Mouse (Mus musculus): ENCODE measurements around the gene Runx1. TPM values are rescaled to one million over a fixed set of nuclear protein-coding genes. Genes with fewer than 3 reads are reported as not detected.

Runx1 gene
- polyA plus RNA-seq, 1 experiment: 2.2 TPM

DNA sequence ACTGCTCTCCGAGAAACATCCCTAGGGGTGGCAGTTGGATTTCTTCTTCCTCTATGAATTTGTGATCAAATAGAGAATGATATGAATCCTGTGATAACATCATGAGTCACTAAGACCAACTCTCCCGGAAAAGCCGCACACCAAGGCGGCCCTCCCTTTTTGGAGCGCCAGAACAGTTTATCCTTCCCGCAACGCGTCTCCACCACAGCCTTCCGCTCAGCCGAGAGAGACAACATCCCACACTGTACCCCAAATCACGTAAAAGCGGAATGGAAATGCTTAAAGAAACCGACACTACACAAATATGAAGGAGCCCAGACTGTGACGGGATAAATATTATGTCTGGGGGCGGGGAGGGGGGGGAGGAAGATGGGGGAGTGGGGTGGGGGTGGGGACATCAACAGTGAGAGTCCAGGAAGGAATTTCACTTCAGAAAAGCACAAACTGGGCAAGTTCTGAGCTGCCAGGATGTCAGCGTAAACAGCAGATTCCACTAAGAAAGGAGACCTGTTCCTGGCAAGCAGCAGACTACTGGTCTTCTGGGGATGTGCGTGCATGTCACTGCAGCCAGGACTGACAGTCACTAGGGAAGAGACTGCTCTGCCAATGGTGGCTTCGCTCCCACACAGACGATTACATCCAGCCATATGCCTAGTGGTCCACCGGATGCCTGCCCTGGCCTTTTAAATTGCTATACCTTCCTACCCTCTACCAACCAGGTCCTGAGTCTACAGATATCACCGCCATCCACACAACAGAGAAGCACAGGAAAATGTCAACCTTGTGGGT, 141.3 kb downstream of the Runx1 start:
- no peaks in the 10 kb centered on the region for H3K36me3 ChIP-seq (ENCODE audit: control insufficient read depth, insufficient read depth, low read length)

DNA sequence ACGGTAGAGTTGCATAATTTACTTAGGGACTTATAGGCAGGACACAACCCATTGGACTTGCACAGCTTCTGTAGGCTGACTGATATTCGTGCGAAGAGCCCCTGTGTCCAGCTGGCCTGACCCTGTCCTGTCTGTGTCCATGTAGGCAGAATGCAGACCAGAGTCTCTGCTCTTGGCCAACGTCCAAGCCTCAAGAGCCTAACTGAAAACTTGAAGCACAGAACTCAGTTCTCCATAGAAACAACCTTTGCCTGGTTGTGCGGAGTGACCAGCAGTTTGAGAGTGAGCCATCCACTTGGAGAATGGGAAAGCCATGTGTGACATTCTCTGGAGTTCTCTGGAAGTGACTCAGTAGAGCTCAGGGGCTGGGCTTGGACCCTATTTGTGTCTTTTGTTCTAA, 149.3 kb downstream of the Runx1 start:
- Histone ChIP-seq H3K4me3 (ENCODE audit: insufficient read depth, low read depth, low read length) (no peak overlapping the region), H3K4me1 (ENCODE audit: control insufficient read depth, insufficient read depth, low read length) (no peaks in the 10 kb centered on the region), H3K27me3 (replicated peaks; ENCODE audit: control insufficient read depth, insufficient read depth, low read length) (no peaks in the 10 kb centered on the region), H3K27ac (ENCODE audit: insufficient read depth, low read depth, low read length) (no peak overlapping the region), H3K36me3 (ENCODE audit: control insufficient read depth, insufficient read depth, low read length) (no peaks in the 10 kb centered on the region)
- DNase-seq: no peak
- 64% methylated on average over 5 of the region's 5 CpGs for WGBS
- no peak for TF ChIP-seq CTCF (conservative IDR thresholded peaks at IDR 0.05; ENCODE audit: insufficient read depth, insufficient read length, low read depth, low read length)
- no peak for TF ChIP-seq POLR2A (IDR thresholded peaks at IDR 0.05; ENCODE audit: low read depth, low read length)

More for the DNA sequence above, 141.3 kb downstream of the Runx1 start:
- WGBS: 63% methylated on average over 21 of the region's 21 CpGs
- Histone ChIP-seq H3K4me1 (ENCODE audit: control insufficient read depth, insufficient read depth, low read length) (no peaks in the 10 kb centered on the region), H3K27me3 (replicated peaks; ENCODE audit: control insufficient read depth, insufficient read depth, low read length) (no peaks in the 10 kb centered on the region), H3K27ac (ENCODE audit: insufficient read depth, low read depth, low read length) (no peak overlapping the region), H3K4me3 (ENCODE audit: insufficient read depth, low read depth, low read length) (no peak overlapping the region)
- DNase-seq: no peak
- TF ChIP-seq POLR2A (IDR thresholded peaks at IDR 0.05; ENCODE audit: low read depth, low read length) (no peak), CTCF (conservative IDR thresholded peaks at IDR 0.05; ENCODE audit: insufficient read depth, insufficient read length, low read depth, low read length) (no peak)

DNA sequence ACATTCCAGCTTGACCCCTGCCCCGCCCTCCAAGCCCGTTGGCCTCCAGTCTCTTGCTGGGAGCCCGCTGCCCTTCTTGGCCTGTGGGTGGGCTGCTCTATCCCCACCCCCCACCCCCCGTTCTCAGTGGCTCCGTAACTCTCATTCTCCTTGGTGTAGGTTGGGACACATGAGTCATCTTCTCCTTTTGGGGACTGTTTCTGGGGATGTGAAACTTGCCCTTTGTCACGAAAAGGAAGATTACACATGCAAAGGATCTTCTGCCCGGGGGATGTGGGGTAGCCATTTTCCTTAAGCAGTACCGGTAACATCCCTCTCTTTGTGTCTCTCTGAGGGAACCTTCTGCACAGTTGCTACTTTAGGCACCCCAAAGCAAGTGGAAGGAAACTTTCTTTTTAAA, 150.3 kb downstream of the Runx1 start:
- Histone ChIP-seq H3K4me1 (ENCODE audit: control insufficient read depth, insufficient read depth, low read length) (no peaks in the 10 kb centered on the region), H3K27me3 (replicated peaks; ENCODE audit: control insufficient read depth, insufficient read depth, low read length) (no peaks in the 10 kb centered on the region), H3K4me3 (ENCODE audit: insufficient read depth, low read depth, low read length) (no peak overlapping the region), H3K36me3 (ENCODE audit: control insufficient read depth, insufficient read depth, low read length) (no peaks in the 10 kb centered on the region), H3K27ac (ENCODE audit: insufficient read depth, low read depth, low read length) (no peak overlapping the region)
- 79% methylated on average over 8 of the region's 8 CpGs for WGBS
- TF ChIP-seq POLR2A (IDR thresholded peaks at IDR 0.05; ENCODE audit: low read depth, low read length) (no peak), CTCF (conservative IDR thresholded peaks at IDR 0.05; ENCODE audit: insufficient read depth, insufficient read length, low read depth, low read length) (no peak)
- DNase-seq: no peak

DNA sequence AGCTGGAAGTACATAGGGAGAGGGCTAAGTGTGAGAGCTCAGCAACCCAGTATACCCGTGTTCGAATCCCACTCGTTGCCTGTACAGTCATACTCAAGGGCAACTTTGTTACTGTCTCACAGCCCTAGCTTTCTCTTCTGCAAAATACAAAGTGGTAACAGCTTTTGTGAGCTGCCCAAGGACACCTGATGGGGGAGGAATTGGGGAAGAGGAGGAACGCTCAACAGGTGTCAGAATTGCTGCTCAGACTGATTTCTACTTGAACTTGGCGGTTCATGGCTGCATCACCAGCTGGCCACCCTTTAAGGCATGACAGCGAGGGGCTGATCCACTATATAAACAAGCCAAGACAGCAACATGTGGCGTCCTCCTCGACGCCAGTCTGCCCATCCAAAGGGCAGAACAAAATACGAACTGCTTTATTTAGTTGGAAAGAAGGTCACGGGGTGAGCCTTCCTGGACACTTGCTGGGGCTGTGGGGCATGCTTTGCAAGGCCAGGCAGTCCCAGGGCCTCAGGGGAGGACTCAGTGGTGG, 151.0 kb downstream of the Runx1 start:
- Histone ChIP-seq H3K27ac (ENCODE audit: insufficient read depth, low read depth, low read length) (no peak overlapping the region), H3K4me3 (ENCODE audit: insufficient read depth, low read depth, low read length) (no peak overlapping the region), H3K36me3 (ENCODE audit: control insufficient read depth, insufficient read depth, low read length) (no peaks in the 10 kb centered on the region), H3K27me3 (replicated peaks; ENCODE audit: control insufficient read depth, insufficient read depth, low read length) (no peaks in the 10 kb centered on the region), H3K4me1 (ENCODE audit: control insufficient read depth, insufficient read depth, low read length) (no peaks in the 10 kb centered on the region)
- DNase-seq: no peak
- WGBS: 78% methylated on average over 11 of the region's 11 CpGs
- TF ChIP-seq CTCF (conservative IDR thresholded peaks at IDR 0.05; ENCODE audit: insufficient read depth, insufficient read length, low read depth, low read length) (no peak), POLR2A (IDR thresholded peaks at IDR 0.05; ENCODE audit: low read depth, low read length) (no peak)

DNA sequence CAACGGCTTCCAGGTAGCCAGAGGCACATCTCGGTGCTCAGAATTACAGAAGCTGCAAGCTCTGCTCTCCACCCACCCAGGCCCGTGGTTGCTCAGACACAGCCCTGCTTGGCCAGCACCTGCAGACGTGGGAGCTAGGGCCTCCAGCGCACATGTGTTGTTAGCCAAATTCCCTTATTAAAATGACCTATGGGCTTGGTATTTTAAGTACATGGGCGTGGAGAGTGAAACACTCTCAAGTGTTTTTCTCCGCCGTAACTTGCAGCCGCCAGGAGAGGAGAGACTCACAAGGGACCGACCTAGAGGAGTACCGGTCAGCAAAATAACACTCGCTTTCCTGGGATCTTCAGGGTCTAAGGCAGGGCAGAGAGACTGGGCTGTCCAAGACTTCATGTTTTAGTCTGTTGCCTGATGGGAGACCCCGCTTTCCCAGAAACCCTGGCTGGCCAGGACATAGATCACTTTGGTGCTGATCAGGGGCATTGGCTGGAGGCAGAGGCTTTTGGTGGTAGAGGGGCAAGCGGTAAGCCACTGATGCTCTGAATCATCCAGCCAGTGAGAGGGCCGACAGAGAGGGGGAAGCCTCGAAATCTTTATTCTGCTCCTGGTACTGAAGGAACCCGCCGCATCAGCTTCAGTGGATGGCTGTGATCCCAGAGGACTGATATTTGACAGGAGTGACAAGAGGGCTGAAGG, 151.7 kb downstream of the Runx1 start:
- TF ChIP-seq POLR2A (IDR thresholded peaks at IDR 0.05; ENCODE audit: low read depth, low read length) (no peak), CTCF (conservative IDR thresholded peaks at IDR 0.05; ENCODE audit: insufficient read depth, insufficient read length, low read depth, low read length) (no peak)
- H3K27ac ChIP-seq (ENCODE audit: insufficient read depth, low read depth, low read length): no peak overlapping the region
- H3K4me3 ChIP-seq (ENCODE audit: insufficient read depth, low read depth, low read length): no peak overlapping the region
- no peaks in the 10 kb centered on the region for H3K36me3 ChIP-seq (ENCODE audit: control insufficient read depth, insufficient read depth, low read length)
- WGBS: 67% methylated on average over 18 of the region's 18 CpGs
- H3K4me1 ChIP-seq (ENCODE audit: control insufficient read depth, insufficient read depth, low read length): no peaks in the 10 kb centered on the region
- H3K27me3 ChIP-seq (replicated peaks; ENCODE audit: control insufficient read depth, insufficient read depth, low read length): no peaks in the 10 kb centered on the region
- no peak for DNase-seq

DNA sequence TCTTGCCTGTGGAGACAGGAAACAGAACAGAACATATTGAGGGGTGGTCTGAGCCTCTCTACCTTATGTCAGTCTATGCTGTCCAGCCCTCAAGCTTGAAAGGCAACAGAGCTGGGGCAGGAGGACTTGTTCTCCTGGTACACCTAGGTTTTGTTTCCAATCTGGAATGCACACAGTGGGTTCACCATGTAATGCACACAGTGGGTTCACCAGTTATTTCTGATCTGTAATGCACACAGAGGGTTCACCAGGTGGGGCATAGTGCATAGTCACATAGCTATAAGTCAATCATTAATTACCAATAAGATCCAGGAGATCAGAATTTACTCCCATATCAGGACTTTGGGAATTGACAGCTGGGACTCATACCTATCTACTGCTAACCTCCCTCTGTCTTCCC, 157.1 kb downstream of the Runx1 start:
- H3K27ac ChIP-seq (ENCODE audit: insufficient read depth, low read depth, low read length): no peak overlapping the region
- DNase-seq: no peak
- no peak overlapping the region for H3K4me3 ChIP-seq (ENCODE audit: insufficient read depth, low read depth, low read length)
- H3K4me1 ChIP-seq (ENCODE audit: control insufficient read depth, insufficient read depth, low read length): no peaks in the 10 kb centered on the region
- no peaks in the 10 kb centered on the region for H3K36me3 ChIP-seq (ENCODE audit: control insufficient read depth, insufficient read depth, low read length)
- no peaks in the 10 kb centered on the region for H3K27me3 ChIP-seq (replicated peaks; ENCODE audit: control insufficient read depth, insufficient read depth, low read length)
- no peak for TF ChIP-seq CTCF (conservative IDR thresholded peaks at IDR 0.05; ENCODE audit: insufficient read depth, insufficient read length, low read depth, low read length)
- no peak for TF ChIP-seq POLR2A (IDR thresholded peaks at IDR 0.05; ENCODE audit: low read depth, low read length)

DNA sequence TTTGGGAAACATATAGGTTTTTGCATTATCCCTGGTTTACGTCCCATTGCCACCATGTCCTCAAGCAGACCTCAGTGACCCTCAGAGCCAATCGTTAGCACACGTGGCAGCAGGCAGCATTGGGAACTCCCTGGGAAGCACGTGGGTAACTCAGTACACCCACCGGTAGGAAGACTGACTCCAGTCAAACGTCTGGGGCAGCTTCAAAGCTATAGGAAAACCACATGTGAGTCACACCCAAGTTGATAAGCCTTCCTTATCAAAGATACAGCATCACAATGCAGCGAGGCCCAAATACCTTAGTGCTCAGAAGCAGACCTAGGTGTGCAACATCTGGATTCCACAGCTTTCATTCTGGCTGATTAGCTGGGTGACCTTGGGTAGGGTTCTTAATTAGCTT, 164.2 kb downstream of the Runx1 start:
- H3K4me1 ChIP-seq (ENCODE audit: control insufficient read depth, insufficient read depth, low read length): no peaks in the 10 kb centered on the region
- H3K27ac ChIP-seq (ENCODE audit: insufficient read depth, low read depth, low read length): no peak overlapping the region
- H3K36me3 ChIP-seq (ENCODE audit: control insufficient read depth, insufficient read depth, low read length): no peaks in the 10 kb centered on the region
- TF ChIP-seq POLR2A (IDR thresholded peaks at IDR 0.05; ENCODE audit: low read depth, low read length): no peak
- TF ChIP-seq CTCF (conservative IDR thresholded peaks at IDR 0.05; ENCODE audit: insufficient read depth, insufficient read length, low read depth, low read length): no peak
- DNase-seq: no peak
- no peaks in the 10 kb centered on the region; the same call in 1 of the 2 replicates for H3K27me3 ChIP-seq (replicated peaks; ENCODE audit: control insufficient read depth, insufficient read depth, low read length)
- WGBS: 77% methylated on average over 7 of the region's 7 CpGs
- no peak overlapping the region for H3K4me3 ChIP-seq (ENCODE audit: insufficient read depth, low read depth, low read length)

Data from kidney, adult 2 months (tissue).